Mouse (Mus musculus): Measurements from ENCODE around the gene Atp8a2. TPM values are rescaled to one million over a fixed set of nuclear protein-coding genes. Genes with fewer than 3 reads are reported as not detected.

Atp8a2 gene
- polyA plus RNA-seq, 1 experiment from 2014 or later = 4.2 TPM

DNA sequence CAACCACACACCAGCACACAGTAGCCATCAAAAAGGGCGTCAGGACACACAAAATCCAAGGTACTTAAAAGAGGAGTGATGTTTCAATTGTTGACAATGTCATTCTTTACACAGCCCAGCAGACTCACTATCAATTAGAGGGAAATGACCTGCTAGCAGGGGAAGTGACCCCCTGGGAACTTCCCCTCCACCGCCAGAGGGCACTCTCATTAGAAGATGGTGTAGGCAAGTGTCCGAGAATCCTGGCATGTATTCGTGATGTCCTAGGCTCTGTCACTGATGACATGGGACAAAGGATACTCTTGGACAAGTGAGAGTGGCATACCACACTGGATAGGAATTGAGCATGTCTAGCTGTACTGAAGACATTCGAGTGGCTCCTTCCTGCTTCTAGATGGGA is 208.1 kb downstream of the Atp8a2 start:
- no peak overlapping the region for H3K4me3 ChIP-seq (ENCODE audit: low read depth, low read length)
- H3K4me1 ChIP-seq (ENCODE audit: control insufficient read depth, insufficient read depth, low read length) = no peaks in the 10 kb centered on the region
- no peaks in the 10 kb centered on the region for H3K36me3 ChIP-seq (replicated peaks; ENCODE audit: control insufficient read depth, insufficient read depth, low read depth, low read length)
- ATAC-seq (replicated peaks; ENCODE audit: insufficient number of reproducible peaks, low FRiP score, low TSS enrichment, low read depth) (no peak), DNase-seq (ENCODE audit: low spot score) (no peak)
- 47% methylated on average over 5 of the region's 5 CpGs for WGBS
- H3K9ac ChIP-seq (replicated peaks; ENCODE audit: low read length) = no peak overlapping the region
- no peaks in the 10 kb centered on the region for H3K9me3 ChIP-seq (replicated peaks; ENCODE audit: control insufficient read depth, low read length)
- H3K27me3 ChIP-seq (ENCODE audit: control insufficient read depth, insufficient read depth, low read length) = no peaks in the 10 kb centered on the region
- H3K27ac ChIP-seq (replicated peaks; ENCODE audit: low read depth, low read length) = no peak overlapping the region
- H3K4me2 ChIP-seq (ENCODE audit: low read depth, low read length) = no peak overlapping the region

DNA sequence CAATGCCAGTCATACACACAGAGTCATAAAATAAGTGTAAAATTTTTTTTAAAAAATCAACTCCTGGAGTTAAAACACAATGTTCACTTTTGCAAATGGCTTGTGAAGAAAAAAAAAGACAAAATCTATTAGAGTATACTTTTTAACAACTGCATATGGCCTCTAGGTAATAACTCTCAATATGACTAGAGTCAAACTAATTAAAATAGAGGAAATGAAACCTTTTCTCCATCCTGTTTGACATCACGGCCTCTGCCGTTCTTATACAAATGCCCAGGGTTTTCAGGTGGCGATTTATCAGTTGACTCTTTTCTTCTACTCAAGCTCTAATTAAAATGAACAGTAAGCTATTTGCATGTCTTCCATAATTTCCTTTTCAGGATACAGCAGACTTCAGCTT is 209.0 kb downstream of the Atp8a2 start:
- H3K27me3 ChIP-seq (ENCODE audit: control insufficient read depth, insufficient read depth, low read length) = no peaks in the 10 kb centered on the region
- H3K4me2 ChIP-seq (ENCODE audit: low read depth, low read length) = no peak overlapping the region
- H3K4me1 ChIP-seq (ENCODE audit: control insufficient read depth, insufficient read depth, low read length) = no peaks in the 10 kb centered on the region
- no peak overlapping the region for H3K4me3 ChIP-seq (ENCODE audit: low read depth, low read length)
- ATAC-seq (replicated peaks; ENCODE audit: insufficient number of reproducible peaks, low FRiP score, low TSS enrichment, low read depth) = no peak
- H3K27ac ChIP-seq (replicated peaks; ENCODE audit: low read depth, low read length) = no peak overlapping the region
- no peaks in the 10 kb centered on the region for H3K9me3 ChIP-seq (replicated peaks; ENCODE audit: control insufficient read depth, low read length)
- DNase-seq (ENCODE audit: low spot score) = no peak
- WGBS = 51% methylated on average over 3 of the region's 3 CpGs
- H3K36me3 ChIP-seq (replicated peaks; ENCODE audit: control insufficient read depth, insufficient read depth, low read depth, low read length) = no peaks in the 10 kb centered on the region
- H3K9ac ChIP-seq (replicated peaks; ENCODE audit: low read length) = no peak overlapping the region

- Histone ChIP-seq H3K4me2 (ENCODE audit: low read depth, low read length) (no peak overlapping the region), H3K36me3 (replicated peaks; ENCODE audit: control insufficient read depth, insufficient read depth, low read depth, low read length) (no peaks in the 10 kb centered on the region), H3K9ac (replicated peaks; ENCODE audit: low read length) (no peak overlapping the region), H3K27ac (replicated peaks; ENCODE audit: low read depth, low read length) (no peak overlapping the region), H3K4me1 (ENCODE audit: control insufficient read depth, insufficient read depth, low read length) (no peaks in the 10 kb centered on the region), H3K4me3 (ENCODE audit: low read depth, low read length) (no peak overlapping the region), H3K27me3 (ENCODE audit: control insufficient read depth, insufficient read depth, low read length) (no peaks in the 10 kb centered on the region), H3K9me3 (replicated peaks; ENCODE audit: control insufficient read depth, low read length) (no peaks in the 10 kb centered on the region)
- ATAC-seq (replicated peaks; ENCODE audit: insufficient number of reproducible peaks, low FRiP score, low TSS enrichment, low read depth) = no peak
- WGBS = 61% methylated on average over 2 of the region's 2 CpGs
- no peak for DNase-seq (ENCODE audit: low spot score)
Observed at GRCm38 (mm10) chr14:59978007-59978406, 219.0 kb downstream of the Atp8a2 start.

DNA sequence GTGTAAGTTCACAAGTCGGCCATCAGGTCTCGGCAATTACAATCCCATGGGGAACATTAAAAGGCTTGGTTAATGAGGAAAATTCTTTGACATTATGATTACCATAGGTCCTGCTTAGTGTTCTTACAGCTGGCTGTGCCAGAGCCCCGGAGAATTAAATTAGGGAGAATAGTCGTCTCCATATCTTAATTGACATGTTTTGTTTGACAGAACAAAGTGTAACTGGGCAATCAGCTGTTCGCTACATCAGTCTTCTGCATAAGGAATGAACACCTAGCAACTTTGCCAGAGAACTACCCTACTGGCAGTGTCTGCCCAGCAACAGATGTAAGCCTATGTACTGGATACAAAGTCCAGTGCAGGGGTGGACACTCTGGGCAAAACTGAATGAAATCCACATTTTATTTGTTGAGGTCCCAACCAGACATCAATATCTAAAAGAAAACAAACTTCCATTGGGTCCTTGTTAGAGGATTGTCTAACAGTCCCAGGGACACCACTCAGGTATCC is 225.7 kb downstream of the Atp8a2 start:
- H3K4me3 ChIP-seq (ENCODE audit: low read depth, low read length) = no peak overlapping the region
- no peaks in the 10 kb centered on the region for H3K36me3 ChIP-seq (replicated peaks; ENCODE audit: control insufficient read depth, insufficient read depth, low read depth, low read length)
- no peak overlapping the region for H3K4me2 ChIP-seq (ENCODE audit: low read depth, low read length)
- H3K27me3 ChIP-seq (ENCODE audit: control insufficient read depth, insufficient read depth, low read length) = no peaks in the 10 kb centered on the region
- no peak for DNase-seq (ENCODE audit: low spot score)
- ATAC-seq (replicated peaks; ENCODE audit: insufficient number of reproducible peaks, low FRiP score, low TSS enrichment, low read depth) = no peak
- H3K9ac ChIP-seq (replicated peaks; ENCODE audit: low read length) = no peak overlapping the region
- H3K4me1 ChIP-seq (ENCODE audit: control insufficient read depth, insufficient read depth, low read length) = no peaks in the 10 kb centered on the region
- H3K27ac ChIP-seq (replicated peaks; ENCODE audit: low read depth, low read length) = no peak overlapping the region
- 44% methylated on average over 5 of the region's 5 CpGs for WGBS
- H3K9me3 ChIP-seq (replicated peaks; ENCODE audit: control insufficient read depth, low read length) = no peaks in the 10 kb centered on the region

- DNase-seq (ENCODE audit: low spot score) (peak; percentile 58), ATAC-seq (replicated peaks; ENCODE audit: insufficient number of reproducible peaks, low FRiP score, low TSS enrichment, low read depth) (no peak)
- Histone ChIP-seq H3K27me3 (ENCODE audit: control insufficient read depth, insufficient read depth, low read length) (no peaks in the 10 kb centered on the region), H3K9me3 (replicated peaks; ENCODE audit: control insufficient read depth, low read length) (no peaks in the 10 kb centered on the region), H3K36me3 (replicated peaks; ENCODE audit: control insufficient read depth, insufficient read depth, low read depth, low read length) (no peaks in the 10 kb centered on the region), H3K27ac (replicated peaks; ENCODE audit: low read depth, low read length) (no peak overlapping the region), H3K9ac (replicated peaks; ENCODE audit: low read length) (no peak overlapping the region), H3K4me2 (ENCODE audit: low read depth, low read length) (no peak overlapping the region), H3K4me3 (ENCODE audit: low read depth, low read length) (no peak overlapping the region), H3K4me1 (ENCODE audit: control insufficient read depth, insufficient read depth, low read length) (no peaks in the 10 kb centered on the region)
- 25% methylated on average over 7 of the region's 7 CpGs for WGBS
Observed at GRCm38 (mm10) chr14:59969485-59970134, 227.4 kb downstream of the Atp8a2 start.

DNA sequence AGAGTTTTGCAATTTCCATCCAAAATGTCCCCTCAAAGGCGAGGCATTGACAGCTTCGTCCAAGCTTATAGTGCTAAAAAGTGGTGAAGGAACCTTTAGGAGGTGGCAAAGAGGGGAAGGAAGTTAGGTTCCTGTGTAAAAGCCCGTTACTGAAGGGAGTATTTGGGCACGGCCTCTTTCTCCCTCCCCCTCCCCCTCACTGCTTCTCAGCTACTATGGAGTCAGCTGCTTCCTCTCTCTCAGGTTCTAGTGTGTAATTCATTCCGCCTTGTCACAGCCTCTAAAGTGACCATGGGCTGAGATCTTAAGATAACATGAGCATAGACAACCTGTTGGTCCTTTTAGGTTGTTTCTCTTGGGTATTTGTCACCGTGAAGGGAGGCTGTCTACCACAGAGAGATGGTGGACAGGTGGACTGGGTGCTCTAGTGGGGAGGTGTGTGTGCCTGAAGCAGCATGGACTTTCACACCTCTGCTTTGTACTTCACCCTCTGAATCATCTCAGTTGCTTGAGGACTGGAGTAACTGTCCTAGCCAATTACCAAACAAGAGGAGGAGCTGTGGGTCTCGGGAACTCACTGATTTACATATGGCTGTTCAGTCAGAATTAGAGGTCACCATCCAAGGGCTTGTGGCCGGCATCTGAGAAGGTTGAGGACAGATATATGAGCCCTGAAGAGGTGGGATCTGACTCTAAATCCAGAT is 229.0 kb downstream of the Atp8a2 start:
- Histone ChIP-seq H3K27me3 (ENCODE audit: control insufficient read depth, insufficient read depth, low read length) (no peaks in the 10 kb centered on the region), H3K4me3 (ENCODE audit: low read depth, low read length) (no peak overlapping the region), H3K9me3 (replicated peaks; ENCODE audit: control insufficient read depth, low read length) (no peaks in the 10 kb centered on the region), H3K9ac (replicated peaks; ENCODE audit: low read length) (no peak overlapping the region), H3K4me2 (ENCODE audit: low read depth, low read length) (no peak overlapping the region), H3K4me1 (ENCODE audit: control insufficient read depth, insufficient read depth, low read length) (no peaks in the 10 kb centered on the region), H3K36me3 (replicated peaks; ENCODE audit: control insufficient read depth, insufficient read depth, low read depth, low read length) (no peaks in the 10 kb centered on the region), H3K27ac (replicated peaks; ENCODE audit: low read depth, low read length) (no peak overlapping the region)
- ATAC-seq (replicated peaks; ENCODE audit: insufficient number of reproducible peaks, low FRiP score, low TSS enrichment, low read depth) = no peak
- 82% methylated on average over 8 of the region's 8 CpGs for WGBS
- DNase-seq (ENCODE audit: low spot score) = no peak

GRCm38 (mm10) chr14:59966981-59967380 is 230.0 kb downstream of the Atp8a2 start:
- Histone ChIP-seq H3K27ac (replicated peaks; ENCODE audit: low read depth, low read length) (no peak overlapping the region), H3K27me3 (ENCODE audit: control insufficient read depth, insufficient read depth, low read length) (no peaks in the 10 kb centered on the region), H3K9ac (replicated peaks; ENCODE audit: low read length) (no peak overlapping the region), H3K36me3 (replicated peaks; ENCODE audit: control insufficient read depth, insufficient read depth, low read depth, low read length) (no peaks in the 10 kb centered on the region), H3K4me1 (ENCODE audit: control insufficient read depth, insufficient read depth, low read length) (no peaks in the 10 kb centered on the region), H3K4me2 (ENCODE audit: low read depth, low read length) (no peak overlapping the region), H3K9me3 (replicated peaks; ENCODE audit: control insufficient read depth, low read length) (no peaks in the 10 kb centered on the region), H3K4me3 (ENCODE audit: low read depth, low read length) (no peak overlapping the region)
- WGBS = 83% methylated on average over 4 of the region's 4 CpGs
- no peak for DNase-seq (ENCODE audit: low spot score)
- ATAC-seq (replicated peaks; ENCODE audit: insufficient number of reproducible peaks, low FRiP score, low TSS enrichment, low read depth) = no peak

DNA sequence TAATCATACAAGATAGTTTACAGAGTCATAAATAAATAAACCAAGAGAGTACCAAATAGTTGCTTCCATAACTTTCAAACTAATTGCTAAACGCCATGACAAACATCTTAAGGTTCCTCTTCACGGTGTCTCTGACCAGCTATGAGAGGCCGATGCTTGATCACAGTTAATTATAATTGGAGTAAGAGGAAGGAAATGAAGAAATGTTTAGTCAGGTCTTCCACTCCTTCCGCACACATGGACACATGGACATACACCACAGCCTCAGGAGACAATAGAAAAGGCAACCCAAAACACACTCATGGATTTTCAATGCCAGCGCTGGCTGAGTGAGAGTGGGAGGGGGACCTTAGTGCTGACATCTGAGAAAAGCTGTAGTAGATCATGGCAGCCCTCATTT is 232.4 kb downstream of the Atp8a2 start:
- H3K4me1 ChIP-seq (ENCODE audit: control insufficient read depth, insufficient read depth, low read length) = no peaks in the 10 kb centered on the region
- H3K27me3 ChIP-seq (ENCODE audit: control insufficient read depth, insufficient read depth, low read length) = no peaks in the 10 kb centered on the region
- H3K36me3 ChIP-seq (replicated peaks; ENCODE audit: control insufficient read depth, insufficient read depth, low read depth, low read length) = no peaks in the 10 kb centered on the region
- H3K9ac ChIP-seq (replicated peaks; ENCODE audit: low read length) = no peak overlapping the region
- H3K9me3 ChIP-seq (replicated peaks; ENCODE audit: control insufficient read depth, low read length) = no peaks in the 10 kb centered on the region
- DNase-seq (ENCODE audit: low spot score) = no peak
- ATAC-seq (replicated peaks; ENCODE audit: insufficient number of reproducible peaks, low FRiP score, low TSS enrichment, low read depth) = no peak
- WGBS = 85% methylated on average over 5 of the region's 5 CpGs
- no peak overlapping the region for H3K4me3 ChIP-seq (ENCODE audit: low read depth, low read length)
- no peak overlapping the region for H3K4me2 ChIP-seq (ENCODE audit: low read depth, low read length)
- no peak overlapping the region for H3K27ac ChIP-seq (replicated peaks; ENCODE audit: low read depth, low read length)
